Mouse (Mus musculus): ENCODE measurements around the gene Ikzf4. TPM values are rescaled to one million over a fixed set of nuclear protein-coding genes. Genes with fewer than 3 reads are reported as not detected.

The Ikzf4 gene
- total RNA-seq, 2 experiments from 2014 or later: 0.93 to 1.4 TPM

GRCm38 (mm10) chr10:128613154-128613440 is 32.7 kb downstream of the Ikzf4 start:
- DNase-seq (ENCODE audit: low spot score in 2 of 2): no peak

- peak; percentile 26 to 72 for DNase-seq (ENCODE audit: low spot score in 2 of 2)
Observed at GRCm38 (mm10) chr10:128612433-128613153, 33.2 kb downstream of the Ikzf4 start.

GRCm38 (mm10) chr10:128606483-128606882 is 39.3 kb downstream of the Ikzf4 start:
- no peak for DNase-seq (ENCODE audit: low spot score in 2 of 2)

GRCm38 (mm10) chr10:128602470-128603128 is 43.2 kb downstream of the Ikzf4 start:
- no peak for DNase-seq (ENCODE audit: low spot score in 2 of 2)

- no peak for DNase-seq (ENCODE audit: low spot score in 2 of 2)
Observed at GRCm38 (mm10) chr10:128601499-128601898, 44.3 kb downstream of the Ikzf4 start.

- DNase-seq (ENCODE audit: low spot score in 2 of 2): no peak
Observed at GRCm38 (mm10) chr10:128598476-128598875, 47.3 kb downstream of the Ikzf4 start.

- no peak for DNase-seq (ENCODE audit: low spot score in 2 of 2)
Observed at GRCm38 (mm10) chr10:128592797-128593196, 53.0 kb downstream of the Ikzf4 start.

GRCm38 (mm10) chr10:128591436-128591835 is 54.4 kb downstream of the Ikzf4 start:
- DNase-seq (ENCODE audit: low spot score in 2 of 2): no peak

- DNase-seq (ENCODE audit: low spot score in 2 of 2): peak; percentile 48 to 69
Observed at GRCm38 (mm10) chr10:128590193-128590690, 55.5 kb downstream of the Ikzf4 start.

GRCm38 (mm10) chr10:128589464-128590192 is 56.2 kb downstream of the Ikzf4 start, which contains the start of gene Erbb3:
TSS of gene Erbb3 (minus strand) at chr10:128589652.
- peak in 1 of 2 experiments; percentile 36 for DNase-seq (ENCODE audit: low spot score in 2 of 2)

- no peak for DNase-seq (ENCODE audit: low spot score in 2 of 2)
Observed at GRCm38 (mm10) chr10:128588775-128589463, 56.9 kb downstream of the Ikzf4 start.

- DNase-seq (ENCODE audit: low spot score in 2 of 2): no peak
Observed at GRCm38 (mm10) chr10:128588136-128588535, 57.7 kb downstream of the Ikzf4 start.

- no peak for DNase-seq (ENCODE audit: low spot score in 2 of 2)
Observed at GRCm38 (mm10) chr10:128587697-128588096, 58.1 kb downstream of the Ikzf4 start.

GRCm38 (mm10) chr10:128587120-128587519 is 58.7 kb downstream of the Ikzf4 start:
- no peak for DNase-seq (ENCODE audit: low spot score in 2 of 2)

- no peak for DNase-seq (ENCODE audit: low spot score in 2 of 2)
Observed at GRCm38 (mm10) chr10:128586546-128586945, 59.2 kb downstream of the Ikzf4 start.

- DNase-seq (ENCODE audit: low spot score in 2 of 2): no peak
Observed at GRCm38 (mm10) chr10:128584386-128584785, 61.4 kb downstream of the Ikzf4 start.

GRCm38 (mm10) chr10:128583644-128584043 is 62.1 kb downstream of the Ikzf4 start:
- peak in 1 of 2 experiments; percentile 49 for DNase-seq (ENCODE audit: low spot score in 2 of 2)

Measured in gastrocnemius, postnatal 4 days (tissue).